Mouse (Mus musculus) monocyte, adult 2 months (primary cell): ENCODE measurements around the gene Adam11.

Source experiments
- DNase-seq, 2 experiments: peaks; one replicate each; pipeline ENCODE4 v3.0.0; 2022; ENCODE audit warnings: low spot score in 2 of 2, low read depth in 1 of 2

Gene Adam11

GRCm38 (mm10) chr11:102826476-102826875 lies 65.2 kb downstream of the Adam11 start:
- DNase-seq: no peak

- DNase-seq: no peak
Measured at GRCm38 (mm10) chr11:102827097-102827496, 65.9 kb downstream of the Adam11 start.
